Mouse (Mus musculus): ENCODE measurements around the gene Hist2h2aa2.
"Not testable (repeated sequence)": the region's sequence is repeated elsewhere in the genome, so short reads cannot be mapped to it uniquely, and the experiment has no call there.

Hist2h2aa2 gene

GRCm38 (mm10) chr3:96237335-96237903 is 2.7 kb downstream of the Hist2h2aa2 start:
- in situ Hi-C loops (cut with MboI, MseI), result no loop called here

DNA sequence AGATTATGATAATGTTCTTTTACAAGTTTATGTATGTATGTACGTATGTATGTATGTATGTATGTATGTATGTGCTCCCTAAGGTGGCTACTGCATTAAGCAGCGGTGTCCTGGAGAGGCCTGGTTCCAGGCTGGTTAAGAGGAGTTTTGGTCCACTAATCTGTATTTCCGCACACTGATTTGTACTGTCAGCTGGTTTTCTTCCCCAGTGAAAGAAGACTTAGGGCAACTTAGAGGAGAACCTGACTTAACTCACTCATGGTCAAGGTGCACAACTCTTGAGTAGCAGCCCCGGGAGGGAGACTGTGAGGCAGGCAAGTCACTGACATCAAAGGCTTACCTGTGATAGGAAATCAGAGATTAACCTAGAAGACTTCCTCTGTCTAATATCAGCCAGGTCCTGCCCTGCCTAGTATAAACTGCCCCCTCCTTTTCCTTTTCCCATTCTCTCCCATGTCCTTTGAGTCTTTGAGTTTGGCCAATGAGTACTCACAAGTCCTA is 3.2 kb downstream of the Hist2h2aa2 start:
- in situ Hi-C loops (cut with MboI, MseI), result no loop called here

GRCm38 (mm10) chr3:96235836-96236235 is 4.2 kb downstream of the Hist2h2aa2 start:
- in situ Hi-C loops (cut with MboI, MseI), result no loop called here

DNA sequence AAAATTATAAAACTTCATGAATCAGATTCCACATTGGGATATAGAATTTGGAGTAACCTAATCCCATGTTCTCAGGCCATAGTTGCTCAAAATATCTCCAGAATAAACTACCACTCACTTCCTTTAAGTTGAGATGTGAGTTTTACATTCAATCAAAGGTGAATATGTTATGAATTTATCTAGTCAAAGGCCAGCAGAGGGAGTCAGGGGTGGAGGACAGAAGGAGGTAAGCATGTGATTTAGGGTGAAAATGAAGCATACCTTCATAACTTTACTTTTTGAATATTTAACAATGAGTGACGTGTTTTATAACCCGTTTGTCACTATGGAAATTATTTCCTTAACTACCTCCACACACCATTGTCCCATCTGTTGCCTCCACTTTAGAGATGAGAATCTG is 5.2 kb downstream of the Hist2h2aa2 start:
- in situ Hi-C loops (cut with MboI, MseI), result loop anchor here (5.0 kb wide), 1 partner anchor 58 kb away; no protein-coding TSS in a partner anchor

- in situ Hi-C loops (cut with MboI, MseI), result loop anchor here (5.0 kb wide), 1 partner anchor 54 kb away; no protein-coding TSS in a partner anchor
Measured at GRCm38 (mm10) chr3:96231758-96232120, 8.3 kb downstream of the Hist2h2aa2 start.

GRCm38 (mm10) chr3:96230910-96231757 is 8.9 kb downstream of the Hist2h2aa2 start:
- in situ Hi-C loops (cut with MboI, MseI), result loop anchor here (5.0 kb wide), 1 partner anchor 54 kb away; no protein-coding TSS in a partner anchor

GRCm38 (mm10) chr3:96230404-96230803 is 9.7 kb downstream of the Hist2h2aa2 start:
- in situ Hi-C loops (cut with MboI, MseI), result loop anchor here (5.0 kb wide), 1 partner anchor 53 kb away; no protein-coding TSS in a partner anchor

DNA sequence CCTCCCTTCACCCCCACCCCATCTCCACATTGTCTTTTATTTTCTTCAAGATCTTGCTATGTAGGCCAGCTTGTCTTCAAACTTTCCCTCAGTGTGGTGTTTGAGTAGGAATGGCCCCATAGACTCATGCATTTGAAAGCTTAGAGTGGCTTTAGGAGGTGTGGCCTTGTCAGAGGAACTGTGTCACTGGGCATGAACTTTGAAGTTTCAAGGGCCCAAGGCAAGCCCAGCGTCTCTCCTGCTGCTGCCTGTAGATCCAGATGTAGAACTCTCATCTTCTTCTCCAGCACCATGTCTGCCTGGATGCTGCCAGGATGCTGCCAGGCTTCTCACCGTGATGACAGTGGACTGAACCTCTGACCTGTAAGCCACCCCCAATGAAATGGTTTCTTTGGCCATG is 11.2 kb downstream of the Hist2h2aa2 start:
- in situ Hi-C loops (cut with MboI, MseI), result no loop called here

GRCm38 (mm10) chr3:96226695-96227648 is 13.1 kb downstream of the Hist2h2aa2 start:
- in situ Hi-C loops (cut with MboI, MseI), result no loop called here

- in situ Hi-C loops (cut with MboI, MseI), result no loop called here
Measured at GRCm38 (mm10) chr3:96225421-96225820, 14.7 kb downstream of the Hist2h2aa2 start.

- in situ Hi-C loops (cut with MboI, MseI), result no loop called here
Measured at GRCm38 (mm10) chr3:96222774-96223173, 17.3 kb downstream of the Hist2h2aa2 start.

DNA sequence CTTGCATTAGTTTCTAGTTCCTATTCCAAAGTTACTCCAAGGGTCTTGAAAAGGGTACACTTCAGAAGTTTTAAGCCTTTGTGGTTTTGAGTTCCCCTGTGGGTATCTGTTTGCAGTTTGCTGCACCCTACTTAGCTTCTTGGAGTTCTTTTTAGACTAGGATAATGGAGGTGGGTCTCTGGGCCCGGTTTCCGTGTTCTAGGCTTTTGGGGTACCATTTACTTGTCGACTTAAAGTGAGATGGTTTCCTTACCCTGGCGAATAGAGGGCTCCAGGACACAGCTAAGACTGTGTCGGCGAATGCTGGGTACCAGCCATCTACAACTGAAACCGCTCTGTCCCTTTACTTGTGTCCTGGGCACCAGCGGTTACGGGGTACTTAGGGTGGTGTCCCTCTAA is 18.4 kb downstream of the Hist2h2aa2 start:
- in situ Hi-C loops (cut with MboI, MseI), result no loop called here

- in situ Hi-C loops (cut with MboI, MseI), result no loop called here
Measured at GRCm38 (mm10) chr3:96220765-96221639, 19.1 kb downstream of the Hist2h2aa2 start, which contains the start of the genes Hist2h2ac and Hist2h2be. Hist2h2ac (minus strand) TSS chr3:96220880. Hist2h2be (plus strand) TSS chr3:96221119.

- in situ Hi-C loops (cut with MboI, MseI), result not testable (repeated sequence)
Measured at GRCm38 (mm10) chr3:96220131-96220764, 19.8 kb downstream of the Hist2h2aa2 start.

- in situ Hi-C loops (cut with MboI, MseI), result no loop called here
Measured at GRCm38 (mm10) chr3:96219661-96220130, 20.4 kb downstream of the Hist2h2aa2 start, which contains the start of the genes Bola1 and Hist2h2ab. Bola1 (minus strand) TSS chr3:96219709. Hist2h2ab (plus strand) TSS chr3:96219865.

DNA sequence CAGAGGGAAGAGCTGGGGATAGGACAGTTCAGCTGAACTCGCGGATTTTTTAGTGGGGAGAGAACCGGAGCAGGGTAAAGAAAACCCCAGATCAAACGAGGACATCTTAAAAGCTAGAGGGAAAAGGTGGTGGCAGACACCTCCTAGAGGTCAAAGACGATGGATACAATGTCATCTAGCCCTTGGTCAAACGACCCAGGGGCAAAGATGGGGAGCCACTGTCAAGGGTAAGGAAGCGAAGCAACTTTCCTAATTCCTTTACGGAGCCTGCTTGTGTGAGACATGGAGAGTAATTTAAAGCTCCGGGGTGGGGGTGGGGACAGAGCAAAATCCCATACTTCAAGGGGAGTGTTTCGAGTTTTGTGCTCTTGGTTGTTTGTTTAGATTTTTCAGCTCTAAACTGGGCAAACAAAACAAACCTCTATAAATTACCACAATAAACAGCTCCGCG is 20.9 kb downstream of the Hist2h2aa2 start:
- in situ Hi-C loops (cut with MboI, MseI), result no loop called here

- in situ Hi-C loops (cut with MboI, MseI), result no loop called here
Measured at GRCm38 (mm10) chr3:96209242-96209641, 30.8 kb downstream of the Hist2h2aa2 start.

DNA sequence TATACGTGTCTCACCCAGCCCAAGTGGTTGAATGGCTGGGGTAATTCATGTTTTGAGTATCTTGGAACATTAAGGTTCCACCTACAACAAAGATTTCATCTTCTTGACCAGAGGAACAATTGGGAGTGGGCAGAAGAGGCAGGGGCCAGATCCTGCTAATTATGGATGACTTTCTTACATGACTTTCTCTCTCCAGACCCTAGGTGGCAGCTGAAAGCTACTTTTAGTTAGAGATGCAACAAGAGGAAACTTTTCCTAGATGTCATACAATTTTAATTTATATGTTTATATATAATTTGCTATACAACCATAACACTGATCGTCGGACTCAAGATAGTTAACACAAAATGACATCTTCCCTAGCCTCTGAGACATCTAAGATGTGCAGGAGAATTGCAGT is 32.3 kb downstream of the Hist2h2aa2 start:
- in situ Hi-C loops (cut with MboI, MseI), result no loop called here

GRCm38 (mm10) chr3:96199731-96200130 is 40.3 kb downstream of the Hist2h2aa2 start:
- in situ Hi-C loops (cut with MboI, MseI), result no loop called here

Data from T-helper 1 cell (primary cell).